Mouse (Mus musculus) forebrain, postnatal 0 days (tissue): Measurements from ENCODE around the gene Nudt3. TPM values are rescaled to one million over a fixed set of nuclear protein-coding genes. Genes with fewer than 3 reads are reported as not detected.

ENCODE experiments used
- ATAC-seq: fragments of 200-750 bp; cut with Nextera tagmentation; 2 replicates; pipeline ENCODE4 v1.8.0; 2017; ENCODE audit warnings: mild to moderate bottlenecking, moderate library complexity
- DNase-seq: peaks from one replicate; pipeline ENCODE4 v3.0.0-alpha.2; 2015
- H3K27ac ChIP-seq: fragments of 300-500 bp; sonication (generic); 2 replicates; pipeline ENCODE4 v1.5.1; 2014; ENCODE audit warnings: low read depth, mild to moderate bottlenecking, antibody characterized with exemption, low read length, moderate library complexity, mixed read lengths
- H3K27me3 ChIP-seq: fragments of 300-500 bp; sonication (generic); 2 replicates; pipeline ENCODE4 v1.6.1; 2014; ENCODE audit warnings: mild to moderate bottlenecking, low read length, mixed read lengths; ENCODE audit not compliant: insufficient read depth
- H3K36me3 ChIP-seq: fragments of 300-500 bp; sonication (generic); 2 replicates; pipeline ENCODE4 v1.6.1; 2014; ENCODE audit warnings: mild to moderate bottlenecking, moderate library complexity; ENCODE audit not compliant: insufficient read depth
- H3K4me1 ChIP-seq: fragments of 300-500 bp; sonication (generic); 2 replicates; pipeline ENCODE4 v1.6.1; 2014; ENCODE audit warnings: antibody characterized with exemption; ENCODE audit not compliant: insufficient read depth
- H3K4me2 ChIP-seq: fragments of 300-500 bp; sonication (generic); 2 replicates; pipeline ENCODE4 v1.6.1; 2014; ENCODE audit warnings: low read depth, mild to moderate bottlenecking, moderate library complexity
- H3K4me3 ChIP-seq: fragments of 300-500 bp; sonication (generic); 2 replicates; pipeline ENCODE4 v1.5.1; 2014; ENCODE audit warnings: low read depth, low read length, mixed read lengths
- H3K9ac ChIP-seq: fragments of 300-500 bp; sonication (generic); 2 replicates; pipeline ENCODE4 v1.6.1; 2014; ENCODE audit warnings: mild to moderate bottlenecking
- H3K9me3 ChIP-seq: fragments of 300-500 bp; sonication (generic); 2 replicates; pipeline ENCODE4 v1.6.1; 2016; ENCODE audit warnings: low read length
- CTCF ChIP-seq: sonication (generic); IDR thresholded peaks from 2 replicates; pipeline ENCODE4 v1.5.1; 2016; ENCODE audit warnings: antibody characterized with exemption, control low read depth, low read depth
- WGBS: fragments of 180-500 bp; shearing (Covaris S2); extraction: QIAGEN DNeasy Blood & Tissue Kit; methylation state at CpG from one replicate; pipeline ENCODE4 v1.1.7; 2014; 5-methylcytosine and 5-hydroxymethylcytosine counted together
- polyA plus RNA-seq: library from polyadenylated mRNA; unstranded; fragments of >200 nt; fragmentation: Nextera tagmentation; extraction: Ambion mirVana; gene quantifications from 2 replicates; pipeline ENCODE4 v1.2.1, GENCODE M21; 2015
- total RNA-seq: library from RNA; depleted of rRNA; stranded (reverse); fragments of >200 nt; gene quantifications from 2 replicates; pipeline ENCODE4 v1.2.3, GENCODE M21; 2014

The Nudt3 gene
- total and polyA plus RNA-seq, 2 experiments from 2014 or later = 249 to 329 TPM

DNA sequence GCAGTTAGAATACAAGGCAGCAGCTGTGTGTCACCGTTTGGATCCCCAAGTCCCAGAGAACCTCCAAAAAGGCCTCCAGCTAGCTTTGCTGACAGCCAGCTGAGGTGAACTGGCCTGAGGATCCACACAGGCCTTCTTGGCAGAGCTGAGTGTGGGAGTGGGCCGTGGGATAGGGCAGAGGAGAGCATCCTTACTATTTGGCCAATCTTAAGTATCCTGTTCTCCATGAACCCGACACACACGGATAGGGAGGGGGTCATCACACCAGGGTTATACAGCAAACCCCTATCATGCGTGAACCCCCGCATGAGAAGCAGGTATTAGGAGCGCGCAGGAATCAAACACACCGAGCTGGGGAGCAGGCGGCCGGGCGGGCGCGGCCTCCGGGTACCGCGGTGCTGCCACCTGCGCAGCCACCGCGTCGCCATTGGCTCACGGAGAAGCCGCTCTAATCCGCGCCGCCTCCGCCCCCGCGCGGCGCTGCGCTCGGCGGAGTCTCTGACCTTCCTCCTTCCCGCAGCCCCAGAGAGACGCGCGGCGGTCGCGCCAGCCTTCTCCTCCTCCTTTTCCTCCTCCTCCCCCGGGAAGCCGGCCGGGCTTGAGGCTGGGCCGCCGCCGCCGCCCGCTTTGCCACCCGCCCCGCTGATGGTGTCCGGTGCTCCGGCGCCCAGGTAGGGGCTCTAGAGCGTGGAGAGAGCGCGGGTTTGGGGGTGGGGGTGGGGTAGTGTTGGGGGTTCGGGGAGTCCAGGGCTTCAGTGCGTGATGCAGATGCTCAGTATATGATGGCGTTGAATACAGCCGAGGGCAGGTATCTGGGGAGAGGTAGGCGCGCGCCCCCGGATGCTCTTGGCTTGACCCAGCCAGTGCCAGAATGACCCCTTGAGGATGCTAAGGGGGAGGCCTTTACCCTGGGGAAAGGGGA, 32.1 kb upstream of the Nudt3 start, which contains the start of gene Pacsin1:
Gene Pacsin1, plus strand, starts transcription at position 421 of the 922 bp plus-strand sequence.
- Histone ChIP-seq H3K9me3 (no peaks in the 10 kb centered on the region), H3K4me3 (peak within 1 kb of the TSS; percentile 68), H3K4me1 (peaks cover 4% of the 10 kb centered on the region), H3K27me3 (no peaks in the 10 kb centered on the region), H3K4me2 (peak within 1 kb of the TSS; percentile 73), H3K36me3 (no peaks in the 10 kb centered on the region), H3K27ac (peak within 1 kb of the TSS; percentile 42), H3K9ac (peak within 1 kb of the TSS; percentile 80)
- 2% methylated on average over 58 of the region's 65 CpGs for WGBS
- ATAC-seq = peak; percentile 95
- DNase-seq = peak; percentile 81
- TF ChIP-seq CTCF = peak; percentile 19; the same call in 1 of the 2 replicates

DNA sequence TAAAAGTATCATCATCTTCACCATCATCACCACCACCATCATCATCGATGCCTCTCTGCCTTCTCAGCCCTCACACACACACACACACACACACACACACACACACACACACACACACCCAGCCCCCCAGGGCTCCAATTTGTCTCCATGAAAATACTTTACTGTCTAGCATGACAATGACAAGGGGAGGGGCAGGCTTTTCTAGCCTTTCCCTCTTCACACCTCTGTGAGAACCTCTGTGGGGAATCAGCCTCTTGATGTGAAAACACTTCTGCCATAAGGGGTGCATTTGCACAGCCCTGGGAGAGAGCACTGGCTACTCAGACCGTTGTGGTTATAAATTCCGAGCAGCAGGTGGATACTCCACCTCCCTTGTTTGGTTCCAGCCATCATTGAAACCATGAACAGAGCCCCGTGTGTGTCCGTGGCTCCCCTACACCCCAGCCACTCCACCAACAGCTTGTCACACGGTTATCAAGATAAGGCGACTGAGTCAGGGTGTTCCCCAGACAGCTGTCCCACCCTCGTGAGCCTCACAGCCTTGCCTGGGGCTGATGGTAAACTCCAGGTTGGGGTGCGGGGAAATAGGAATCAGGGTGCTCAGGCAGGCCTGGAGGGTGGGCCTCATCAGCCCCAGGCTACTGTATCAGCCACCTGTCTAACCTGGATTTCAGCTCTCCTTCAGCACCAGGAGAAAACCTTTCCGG, 30.1 kb upstream of the Nudt3 start:
- Histone ChIP-seq H3K9ac (no peak overlapping the region), H3K36me3 (no peaks in the 10 kb centered on the region), H3K27me3 (no peaks in the 10 kb centered on the region), H3K27ac (no peak overlapping the region), H3K9me3 (no peaks in the 10 kb centered on the region), H3K4me1 (peaks cover 4% of the 10 kb centered on the region), H3K4me2 (no peak overlapping the region), H3K4me3 (no peak overlapping the region)
- ATAC-seq = no peak
- no peak for DNase-seq
- no peak for TF ChIP-seq CTCF
- 82% methylated on average over 10 of the region's 10 CpGs for WGBS

GRCm38 (mm10) chr17:27652046-27652790, 28.9 kb upstream of the Nudt3 start:
- Histone ChIP-seq H3K4me1 (peaks cover 4% of the 10 kb centered on the region), H3K27me3 (no peaks in the 10 kb centered on the region), H3K4me2 (no peak overlapping the region), H3K4me3 (no peak overlapping the region), H3K27ac (no peak overlapping the region), H3K36me3 (no peaks in the 10 kb centered on the region), H3K9ac (no peak overlapping the region), H3K9me3 (no peaks in the 10 kb centered on the region)
- no peak for TF ChIP-seq CTCF
- 85% methylated on average over 23 of the region's 23 CpGs for WGBS
- DNase-seq = no peak
- no peak for ATAC-seq

DNA sequence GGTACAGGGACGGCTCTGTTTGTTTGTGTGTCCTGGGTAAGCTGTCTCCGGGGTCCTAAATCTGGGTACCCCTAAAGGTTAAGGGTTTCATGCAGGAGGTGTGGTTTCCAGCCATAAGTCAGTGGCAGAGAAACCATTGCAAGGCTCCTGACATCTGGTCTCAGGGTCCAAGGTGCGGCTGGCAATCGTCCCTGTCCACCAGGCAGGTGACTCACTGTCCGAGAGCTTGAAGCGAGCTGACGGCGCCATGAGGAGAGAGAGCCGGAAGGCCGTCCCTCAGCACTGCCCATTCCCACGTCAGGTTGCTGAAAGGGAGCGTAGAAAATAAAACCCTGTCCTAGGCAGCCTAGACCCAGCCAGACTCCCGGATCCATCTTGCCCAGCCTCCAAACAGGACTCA, 27.3 kb upstream of the Nudt3 start:
- H3K27me3 ChIP-seq = no peaks in the 10 kb centered on the region
- H3K4me2 ChIP-seq = no peak overlapping the region
- no peak overlapping the region for H3K4me3 ChIP-seq
- H3K9me3 ChIP-seq = no peaks in the 10 kb centered on the region
- DNase-seq = no peak
- 84% methylated on average over 13 of the region's 13 CpGs for WGBS
- no peaks in the 10 kb centered on the region for H3K36me3 ChIP-seq
- no peak overlapping the region for H3K9ac ChIP-seq
- peaks cover 4% of the 10 kb centered on the region; the same call in 1 of the 2 replicates for H3K4me1 ChIP-seq
- TF ChIP-seq CTCF = no peak
- H3K27ac ChIP-seq = no peak overlapping the region
- ATAC-seq = no peak

DNA sequence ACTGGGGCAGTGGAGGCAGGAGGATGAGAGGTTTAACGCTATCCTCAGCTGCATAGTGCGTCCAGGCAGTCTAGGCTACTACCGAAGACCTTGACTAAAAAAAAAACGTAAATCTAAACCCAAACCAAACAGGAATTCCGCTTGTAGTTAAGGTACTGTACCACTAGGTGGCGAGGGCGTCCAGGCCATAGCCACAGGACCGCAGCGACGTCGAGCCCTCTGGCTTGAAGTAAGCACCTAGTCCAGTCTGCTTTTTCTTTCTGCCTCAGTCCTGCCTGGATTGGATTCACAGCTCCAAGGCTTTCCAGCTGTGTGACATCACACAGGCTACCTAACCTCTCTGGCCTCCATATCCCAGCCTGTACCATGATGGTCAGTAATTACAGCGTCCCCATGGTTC, 26.9 kb upstream of the Nudt3 start:
- 10% methylated on average over 12 of the region's 12 CpGs for WGBS
- Histone ChIP-seq H3K9me3 (no peaks in the 10 kb centered on the region), H3K27ac (no peak overlapping the region), H3K27me3 (no peaks in the 10 kb centered on the region), H3K4me1 (peaks cover 3% of the 10 kb centered on the region; the same call in 1 of the 2 replicates), H3K9ac (no peak overlapping the region), H3K4me2 (no peak overlapping the region), H3K36me3 (no peaks in the 10 kb centered on the region), H3K4me3 (no peak overlapping the region)
- TF ChIP-seq CTCF = peak; percentile 57; the same call in 1 of the 2 replicates
- DNase-seq (no peak), ATAC-seq (no peak)

DNA sequence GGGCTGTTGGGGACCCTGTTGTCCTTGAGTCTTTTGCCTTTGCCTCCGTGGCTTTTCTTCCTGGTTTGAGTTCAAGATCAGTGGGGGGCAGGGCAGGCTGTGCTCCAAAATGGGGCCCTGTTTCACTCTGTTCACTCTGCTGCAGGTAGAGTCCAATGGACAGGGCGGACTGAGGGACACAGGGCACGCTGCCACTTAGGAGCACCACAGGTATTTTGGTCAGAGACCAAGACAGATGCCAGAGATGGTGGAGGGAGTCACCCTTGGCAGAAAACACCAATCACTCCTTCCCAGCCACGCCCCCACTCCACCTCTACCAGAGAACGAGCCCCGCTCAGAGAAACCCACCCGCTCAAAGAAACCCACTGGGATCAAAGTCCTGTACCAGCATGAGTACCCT, 22.5 kb upstream of the Nudt3 start:
- Histone ChIP-seq H3K9ac (no peak overlapping the region), H3K36me3 (no peaks in the 10 kb centered on the region), H3K9me3 (no peaks in the 10 kb centered on the region), H3K4me2 (no peak overlapping the region), H3K27ac (no peak overlapping the region), H3K4me3 (no peak overlapping the region), H3K27me3 (no peaks in the 10 kb centered on the region), H3K4me1 (peaks cover 12% of the 10 kb centered on the region; the same call in 1 of the 2 replicates)
- ATAC-seq (no peak), DNase-seq (no peak)
- TF ChIP-seq CTCF = no peak
- 47% methylated on average over 7 of the region's 7 CpGs for WGBS
